Mouse (Mus musculus): ENCODE results near the gene Tada2b.

GRCm38 (mm10) chr5:36426404-36426803 is 57.7 kb downstream of the Tada2b start:
- no peak for TF ChIP-seq CTCF (IDR thresholded peaks at IDR 0.05; ENCODE audit: low read depth)
- TF ChIP-seq EP300 (IDR thresholded peaks at IDR 0.05; ENCODE audit: low read depth): no peak
